Mouse (Mus musculus): ENCODE measurements around the gene Tcf20. TPM values are rescaled to one million over a fixed set of nuclear protein-coding genes. Genes with fewer than 3 reads are reported as not detected.

Gene Tcf20
- total and polyA plus RNA-seq, 3 experiments, result 24.2 to 146 (median 128) TPM

DNA sequence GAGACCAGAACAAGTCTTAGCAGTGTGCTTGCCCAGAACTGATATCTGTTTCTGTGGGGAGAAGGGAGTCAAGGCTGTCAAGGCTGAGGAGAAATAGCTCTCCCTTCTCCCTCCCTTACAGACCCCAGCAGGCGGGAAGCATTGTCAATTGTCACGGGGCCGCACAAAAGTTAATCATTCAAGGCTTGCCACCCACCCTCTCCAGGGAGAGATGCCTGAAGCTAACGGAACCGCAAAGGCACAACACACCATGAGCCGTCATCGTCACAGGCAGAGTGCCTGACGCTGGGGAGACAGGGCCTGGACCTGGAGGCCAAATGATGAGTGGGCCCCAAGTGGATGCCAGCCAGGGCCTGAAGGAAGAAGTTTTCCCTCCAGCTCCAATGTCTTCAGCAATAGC lies 22.8 kb upstream of the Tcf20 start:
- Histone ChIP-seq H3K9me3 (replicated peaks) (no peaks in the 10 kb centered on the region), H3K4me1 (ENCODE audit: insufficient read depth, low read depth, low read length) (no peaks in the 10 kb centered on the region), H3K4me3 (ENCODE audit: low read depth, low read length) (no peak overlapping the region), H3K27me3 (ENCODE audit: insufficient read depth, low read length) (peaks cover 29% of the 10 kb centered on the region), H3K36me3 (replicated peaks) (no peaks in the 10 kb centered on the region)
- ATAC-seq (ENCODE audit: extremely low read depth, insufficient number of reproducible peaks, low FRiP score, poor library complexity, severe bottlenecking) (no peak), DNase-seq (ENCODE audit: low spot score) (no peak)
- TF ChIP-seq GATA2 (IDR thresholded peaks at IDR 0.05; ENCODE audit: borderline replicate concordance, low read depth, low read length), result no peak
- no peak for TF ChIP-seq GATA1 (IDR thresholded peaks at IDR 0.05; ENCODE audit: borderline replicate concordance, low read length)
- no peak for TF ChIP-seq CTCF (IDR thresholded peaks at IDR 0.05; ENCODE audit: low read depth, low read length)
- TF ChIP-seq TAL1 (conservative IDR thresholded peaks at IDR 0.05; ENCODE audit: low read depth, low read length), result no peak
- TF ChIP-seq POLR2AphosphoS5 (IDR thresholded peaks at IDR 0.05; ENCODE audit: insufficient replicate concordance, low read depth, low read length), result no peak

- no peaks in the 10 kb centered on the region for H3K9me3 ChIP-seq (replicated peaks)
- peaks cover 26% of the 10 kb centered on the region for H3K27me3 ChIP-seq (ENCODE audit: insufficient read depth, low read length)
- no peaks in the 10 kb centered on the region for H3K36me3 ChIP-seq (replicated peaks)
- DNase-seq (ENCODE audit: low spot score), result no peak
- H3K4me3 ChIP-seq (ENCODE audit: low read depth, low read length), result no peak overlapping the region
- TF ChIP-seq CTCF (IDR thresholded peaks at IDR 0.05; ENCODE audit: low read depth, low read length) (no peak), TAL1 (conservative IDR thresholded peaks at IDR 0.05; ENCODE audit: low read depth, low read length) (no peak), POLR2AphosphoS5 (IDR thresholded peaks at IDR 0.05; ENCODE audit: insufficient replicate concordance, low read depth, low read length) (no peak), GATA1 (IDR thresholded peaks at IDR 0.05; ENCODE audit: borderline replicate concordance, low read length) (no peak), GATA2 (IDR thresholded peaks at IDR 0.05; ENCODE audit: borderline replicate concordance, low read depth, low read length) (no peak)
- no peaks in the 10 kb centered on the region for H3K4me1 ChIP-seq (ENCODE audit: insufficient read depth, low read depth, low read length)
- ATAC-seq (ENCODE audit: extremely low read depth, insufficient number of reproducible peaks, low FRiP score, poor library complexity, severe bottlenecking), result no peak
Measured at GRCm38 (mm10) chr15:83009532-83009931, 21.9 kb upstream of the Tcf20 start.

DNA sequence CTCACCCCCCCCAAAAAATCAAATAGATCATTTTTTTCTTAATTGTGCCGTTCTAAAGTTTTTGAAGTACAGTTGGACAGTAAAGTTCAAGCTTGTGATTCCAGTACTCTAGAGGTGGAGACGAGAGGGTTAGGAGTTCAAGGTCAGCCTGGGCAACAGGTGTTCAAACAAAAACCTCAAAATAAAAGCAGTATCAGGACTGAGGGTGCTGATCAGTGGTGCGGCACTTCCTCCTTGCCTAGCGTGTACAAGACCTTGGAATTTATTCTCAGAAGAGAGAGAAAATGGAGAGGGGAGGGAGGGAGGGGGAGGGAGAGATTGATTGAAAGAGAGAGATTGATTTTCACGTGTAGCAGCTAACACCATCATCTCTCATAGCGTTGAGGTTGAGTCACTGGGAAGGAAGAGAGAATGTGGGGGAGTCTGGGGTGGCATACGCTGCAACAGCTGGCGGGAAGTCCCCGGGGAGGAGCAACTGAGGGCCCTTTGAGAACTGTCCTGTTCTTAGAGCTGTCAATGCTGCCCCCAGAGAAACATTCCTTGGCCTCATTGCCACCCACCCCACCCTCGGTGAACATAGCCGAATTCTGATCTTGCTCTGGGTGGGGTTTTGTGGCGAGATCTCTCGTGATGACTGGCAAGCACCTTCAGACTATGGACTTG lies 21.2 kb upstream of the Tcf20 start:
- Histone ChIP-seq H3K27me3 (ENCODE audit: insufficient read depth, low read length) (peaks cover 23% of the 10 kb centered on the region), H3K36me3 (replicated peaks) (no peaks in the 10 kb centered on the region), H3K4me1 (ENCODE audit: insufficient read depth, low read depth, low read length) (no peaks in the 10 kb centered on the region), H3K9me3 (replicated peaks) (no peaks in the 10 kb centered on the region), H3K4me3 (ENCODE audit: low read depth, low read length) (no peak overlapping the region)
- TF ChIP-seq CTCF (IDR thresholded peaks at IDR 0.05; ENCODE audit: low read depth, low read length), result no peak
- no peak for TF ChIP-seq TAL1 (conservative IDR thresholded peaks at IDR 0.05; ENCODE audit: low read depth, low read length)
- TF ChIP-seq POLR2AphosphoS5 (IDR thresholded peaks at IDR 0.05; ENCODE audit: insufficient replicate concordance, low read depth, low read length), result no peak
- TF ChIP-seq GATA1 (IDR thresholded peaks at IDR 0.05; ENCODE audit: borderline replicate concordance, low read length), result no peak
- no peak for TF ChIP-seq GATA2 (IDR thresholded peaks at IDR 0.05; ENCODE audit: borderline replicate concordance, low read depth, low read length)
- DNase-seq (ENCODE audit: low spot score) (no peak), ATAC-seq (ENCODE audit: extremely low read depth, insufficient number of reproducible peaks, low FRiP score, poor library complexity, severe bottlenecking) (no peak)

GRCm38 (mm10) chr15:83007346-83007920 lies 19.8 kb upstream of the Tcf20 start:
- Histone ChIP-seq H3K4me1 (ENCODE audit: insufficient read depth, low read depth, low read length) (no peaks in the 10 kb centered on the region), H3K36me3 (replicated peaks) (no peaks in the 10 kb centered on the region), H3K9me3 (replicated peaks) (no peaks in the 10 kb centered on the region), H3K4me3 (ENCODE audit: low read depth, low read length) (no peak overlapping the region), H3K27me3 (ENCODE audit: insufficient read depth, low read length) (peaks cover 22% of the 10 kb centered on the region)
- DNase-seq (ENCODE audit: low spot score), result no peak
- ATAC-seq (ENCODE audit: extremely low read depth, insufficient number of reproducible peaks, low FRiP score, poor library complexity, severe bottlenecking), result no peak
- TF ChIP-seq POLR2AphosphoS5 (IDR thresholded peaks at IDR 0.05; ENCODE audit: insufficient replicate concordance, low read depth, low read length), result no peak
- no peak for TF ChIP-seq GATA2 (IDR thresholded peaks at IDR 0.05; ENCODE audit: borderline replicate concordance, low read depth, low read length)
- TF ChIP-seq GATA1 (IDR thresholded peaks at IDR 0.05; ENCODE audit: borderline replicate concordance, low read length), result no peak
- no peak for TF ChIP-seq TAL1 (conservative IDR thresholded peaks at IDR 0.05; ENCODE audit: low read depth, low read length)
- no peak for TF ChIP-seq CTCF (IDR thresholded peaks at IDR 0.05; ENCODE audit: low read depth, low read length)

- no peaks in the 10 kb centered on the region for H3K36me3 ChIP-seq (replicated peaks)
- DNase-seq (ENCODE audit: low spot score), result no peak
- no peak for TF ChIP-seq POLR2AphosphoS5 (IDR thresholded peaks at IDR 0.05; ENCODE audit: insufficient replicate concordance, low read depth, low read length)
- TF ChIP-seq CTCF (IDR thresholded peaks at IDR 0.05; ENCODE audit: low read depth, low read length), result no peak
- no peak for TF ChIP-seq TAL1 (conservative IDR thresholded peaks at IDR 0.05; ENCODE audit: low read depth, low read length)
- TF ChIP-seq GATA1 (IDR thresholded peaks at IDR 0.05; ENCODE audit: borderline replicate concordance, low read length), result no peak
- no peak for TF ChIP-seq GATA2 (IDR thresholded peaks at IDR 0.05; ENCODE audit: borderline replicate concordance, low read depth, low read length)
Measured at GRCm38 (mm10) chr15:83002665-83003548, 15.2 kb upstream of the Tcf20 start.

DNA sequence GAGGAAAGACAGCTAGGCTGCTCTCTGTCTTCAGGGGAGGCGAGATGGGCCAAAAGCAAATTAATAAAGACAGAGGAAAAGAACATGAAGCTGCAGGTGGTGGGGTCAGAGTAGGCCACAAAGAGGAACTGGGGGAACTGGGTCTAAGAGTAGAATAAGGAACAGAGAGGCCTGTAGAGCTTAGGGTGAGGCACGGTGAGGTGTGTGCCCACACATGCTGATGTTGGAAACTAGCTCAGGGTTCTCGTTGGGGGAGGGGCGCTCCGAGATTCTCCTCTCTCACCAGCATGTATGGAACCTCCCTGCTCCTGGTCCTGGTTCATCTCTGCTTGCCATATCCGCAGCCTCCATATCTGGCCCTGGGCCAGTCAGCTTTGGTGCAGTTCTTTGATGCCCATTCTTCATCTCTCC lies 11.1 kb upstream of the Tcf20 start:
- H3K36me3 ChIP-seq (replicated peaks), result no peaks in the 10 kb centered on the region
- no peak overlapping the region for H3K4me3 ChIP-seq (ENCODE audit: low read depth, low read length)
- no peaks in the 10 kb centered on the region for H3K9me3 ChIP-seq (replicated peaks)
- H3K27me3 ChIP-seq (ENCODE audit: insufficient read depth, low read length), result peaks cover 10% of the 10 kb centered on the region; the same call in 1 of the 2 replicates
- no peak for ATAC-seq (ENCODE audit: extremely low read depth, insufficient number of reproducible peaks, low FRiP score, poor library complexity, severe bottlenecking)
- DNase-seq (ENCODE audit: low spot score), result no peak
- no peaks in the 10 kb centered on the region for H3K4me1 ChIP-seq (ENCODE audit: insufficient read depth, low read depth, low read length)
- TF ChIP-seq GATA2 (IDR thresholded peaks at IDR 0.05; ENCODE audit: borderline replicate concordance, low read depth, low read length) (no peak), GATA1 (IDR thresholded peaks at IDR 0.05; ENCODE audit: borderline replicate concordance, low read length) (no peak), TAL1 (conservative IDR thresholded peaks at IDR 0.05; ENCODE audit: low read depth, low read length) (no peak), CTCF (IDR thresholded peaks at IDR 0.05; ENCODE audit: low read depth, low read length) (no peak), POLR2AphosphoS5 (IDR thresholded peaks at IDR 0.05; ENCODE audit: insufficient replicate concordance, low read depth, low read length) (no peak)

More at GRCm38 (mm10) chr15:83002665-83003548, 15.2 kb upstream of the Tcf20 start:
- no peaks in the 10 kb centered on the region for H3K9me3 ChIP-seq (replicated peaks)
- no peak overlapping the region for H3K4me3 ChIP-seq (ENCODE audit: low read depth, low read length)
- no peaks in the 10 kb centered on the region for H3K4me1 ChIP-seq (ENCODE audit: insufficient read depth, low read depth, low read length)
- ATAC-seq (ENCODE audit: extremely low read depth, insufficient number of reproducible peaks, low FRiP score, poor library complexity, severe bottlenecking), result no peak
- peaks cover 15% of the 10 kb centered on the region for H3K27me3 ChIP-seq (ENCODE audit: insufficient read depth, low read length)
